Mouse (Mus musculus): ENCODE measurements around the gene 1700001F09Rik. TPM values are rescaled to one million over a fixed set of nuclear protein-coding genes. Genes with fewer than 3 reads are reported as not detected.

The 1700001F09Rik gene
- polyA plus RNA-seq (2012): not detected in 2 replicates

GRCm38 (mm10) chr14:43347711-43348110 lies at the start of gene 1700001F09Rik:
Gene 1700001F09Rik (minus strand): TSS chr14:43347811.

GRCm38 (mm10) chr14:43293503-43293902 lies 54.1 kb downstream of the 1700001F09Rik start, which contains the start of gene Gm8127:
Gene Gm8127 (minus strand): TSS chr14:43293832.

Other genes with a start within 250 kb of the 1700001F09Rik start
- gene Gm8104, start 247.2 kb downstream of the 1700001F09Rik start, polyA plus RNA-seq (2012): not detected in 2 replicates
- not detected in 2 replicates for gene Gm7233, start 167.9 kb downstream of the 1700001F09Rik start, polyA plus RNA-seq (2012)
- gene Gm8122, start 112.5 kb downstream of the 1700001F09Rik start, polyA plus RNA-seq (2012): not detected in 2 replicates
- not detected in 2 replicates for gene Gm8126, start 89.2 kb downstream of the 1700001F09Rik start, polyA plus RNA-seq (2012)
- gene Gm9732, start 72.8 kb downstream of the 1700001F09Rik start, polyA plus RNA-seq (2012): not detected in 2 replicates
- not detected in 2 replicates for gene Gm8127, start 54.0 kb downstream of the 1700001F09Rik start, polyA plus RNA-seq (2012)
- gene Gm8138, start 68.5 kb upstream of the 1700001F09Rik start, polyA plus RNA-seq (2012): not detected in 2 replicates
- not detected in 2 replicates for gene Gm5799, start 195.8 kb upstream of the 1700001F09Rik start, polyA plus RNA-seq (2012)
- not detected in 2 replicates for gene Gm17654, start 231.3 kb upstream of the 1700001F09Rik start, polyA plus RNA-seq (2012)